ENCODE assay signal across 9 mouse cellular contexts in genomic region chr5:33688278-33689220, GRCm38 (mm10). TPM values are rescaled to one million over a fixed set of nuclear protein-coding genes. Genes with fewer than 3 reads are reported as not detected.
A peak's percentile ranks its signal among the peaks of the same experiment; 100 is the strongest.
DNase-seq lines count a peak whose midpoint lies in the region; ATAC-seq and TF ChIP-seq lines count a peak whose summit lies in the region.
"Had no signal": no experiment of that assay in that cellular context is flagged by ENCODE, and none has a peak within 500 bp of the region (broad histone marks: within the 10 kb centered on the region; RNA-seq: fewer than 3 reads in every experiment).

No protein-coding gene starts in this region.

- TF ChIP-seq POLR2A in ES-Bruce4 (IDR thresholded peaks at IDR 0.05; ENCODE audit: insufficient read depth, low read length) = no peak
- TF ChIP-seq POLR2A in brain, embryonic 14.5 days (IDR thresholded peaks at IDR 0.05; ENCODE audit: borderline replicate concordance, extremely low read depth, insufficient read depth, insufficient read length, poor library complexity, severe bottlenecking) = no peak

- H3K9me3 ChIP-seq in ES-Bruce4 (replicated peaks; ENCODE audit: control insufficient read depth, insufficient read depth, low read length, poor library complexity, severe bottlenecking) = no peaks in the 10 kb centered on the region
- no peaks in the 10 kb centered on the region for H3K9me3 ChIP-seq in heart, postnatal 0 days (replicated peaks; ENCODE audit: control insufficient read depth, low read length)

- H3K4me3 ChIP-seq in ES-Bruce4 (ENCODE audit: low read depth, low read length) = peak overlapping the region; percentile 25
- H3K4me3 ChIP-seq in heart, postnatal 0 days (ENCODE audit: low read depth, low read length) = no peak overlapping the region

- peak; percentile 54 for DNase-seq in brain, embryonic 14.5 days (ENCODE audit: low read depth)
- no peak for DNase-seq in heart, postnatal 0 days (ENCODE audit: low spot score)
- peak; percentile 68 for DNase-seq in lung, postnatal 36 days
- DNase-seq in right cerebral cortex, postnatal 36 days (ENCODE audit: low spot score in 2 of 2) = no peak
- DNase-seq: thymus, postnatal 25 days had no signal

- H3K27me3 ChIP-seq in ES-Bruce4 (ENCODE audit: control insufficient read depth, insufficient read depth, low read length, poor library complexity, severe bottlenecking) = no peaks in the 10 kb centered on the region
- H3K27me3 ChIP-seq in heart, postnatal 0 days (ENCODE audit: control insufficient read depth, insufficient read depth, low read length) = no peaks in the 10 kb centered on the region

- no peak overlapping the region for H3K4me2 ChIP-seq in heart, postnatal 0 days (ENCODE audit: low read depth, low read length)

- H3K4me1 ChIP-seq in ES-Bruce4 (ENCODE audit: control insufficient read depth, insufficient read depth, low read length) = peaks cover 2% of the 10 kb centered on the region
- peaks cover 11% of the 10 kb centered on the region; the same call in 1 of the 2 replicates for H3K4me1 ChIP-seq in heart, postnatal 0 days (ENCODE audit: control insufficient read depth, insufficient read depth)

- WGBS in heart, postnatal 0 days = 65% methylated on average over 14 of the region's 14 CpGs

- H3K36me3 ChIP-seq in ES-Bruce4 (ENCODE audit: control insufficient read depth, insufficient read depth, low read length, poor library complexity, severe bottlenecking) = no peaks in the 10 kb centered on the region
- no peaks in the 10 kb centered on the region for H3K36me3 ChIP-seq in heart, postnatal 0 days (replicated peaks; ENCODE audit: control insufficient read depth, insufficient read depth, low read length)

- ATAC-seq in heart, postnatal 0 days (ENCODE audit: insufficient read depth, low read depth) = no peak
- ATAC-seq in erythroblast, adult 5-6 weeks (replicated peaks; ENCODE audit: low FRiP score, poor library complexity, severe bottlenecking) = no peak
- no peak for ATAC-seq in frontal cortex, adult (ENCODE audit: low TSS enrichment)

- 0 out of 2 replicates have a peak overlapping the region, but pooled peaks have one; percentile 2 for H3K9ac ChIP-seq in ES-Bruce4 (ENCODE audit: low read depth, poor library complexity, severe bottlenecking)
- no peak overlapping the region for H3K9ac ChIP-seq in heart, postnatal 0 days (replicated peaks; ENCODE audit: low read depth, low read length)

- TF ChIP-seq EP300 in ES-Bruce4 (IDR thresholded peaks at IDR 0.05; ENCODE audit: insufficient read depth, low read depth, low read length) = no peak
- TF ChIP-seq EP300 in heart, postnatal 0 days (IDR thresholded peaks at IDR 0.05; ENCODE audit: low read depth) = no peak

- no peak overlapping the region for H3K27ac ChIP-seq in ES-Bruce4 (ENCODE audit: insufficient read depth, low read length)
- H3K27ac ChIP-seq in heart, postnatal 0 days (ENCODE audit: low read depth) = peak overlapping the region; percentile 67

- no peak for TF ChIP-seq CTCF in ES-Bruce4 (IDR thresholded peaks at IDR 0.05; ENCODE audit: low read depth, low read length)
- no peak for TF ChIP-seq CTCF in brain, embryonic 14.5 days (IDR thresholded peaks at IDR 0.05; ENCODE audit: borderline replicate concordance, extremely low read depth, insufficient read depth, insufficient read length)
- no peak for TF ChIP-seq CTCF in heart, postnatal 0 days (IDR thresholded peaks at IDR 0.05; ENCODE audit: low read depth)

RNA-seq across cellular contexts. Expression of gene Tmem129, which starts 30.3 kb away (rescaled TPM):
- polyA plus RNA-seq in ES-Bruce4 (2011; ENCODE audit: insufficient read depth, insufficient read length, low read depth, missing spikeins) = 7.3 and 9.5 TPM in 2 replicates
- 27.8 and 40.9 TPM in 2 replicates for polyA plus RNA-seq in brain, embryonic 14.5 days (2012; rRNA removed)
- 21.7 and 57.9 TPM in 2 replicates for total RNA-seq in heart, postnatal 0 days (2014; rRNA removed; ENCODE audit: low replicate concordance)
- polyA plus RNA-seq in heart, postnatal 0 days (2015; fragmentation: Nextera tagmentation; extraction: Ambion mirVana) = 23.8 and 27.0 TPM in 2 replicates
- total RNA-seq in erythroblast, adult 5-6 weeks (2015; ENCODE audit: low replicate concordance) = 10.0 and 12.3 TPM in 2 replicates
- total RNA-seq in erythroblast, adult 5-6 weeks (2017; ENCODE audit: low replicate concordance) = 10.1 and 14.2 TPM in 2 replicates

RNA-seq across cellular contexts. Expression of gene Tacc3, which starts 30.6 kb away (rescaled TPM):
- polyA plus RNA-seq in ES-Bruce4 (2011; ENCODE audit: insufficient read depth, insufficient read length, low read depth, missing spikeins) = 162 and 185 TPM in 2 replicates
- polyA plus RNA-seq in brain, embryonic 14.5 days (2012; rRNA removed) = 33.1 and 48.6 TPM in 2 replicates
- 42.1 and 51.1 TPM in 2 replicates for total RNA-seq in heart, postnatal 0 days (2014; rRNA removed; ENCODE audit: low replicate concordance)
- polyA plus RNA-seq in heart, postnatal 0 days (2015; fragmentation: Nextera tagmentation; extraction: Ambion mirVana) = 35.2 and 39.4 TPM in 2 replicates
- 58.2 and 84.0 TPM in 2 replicates for total RNA-seq in erythroblast, adult 5-6 weeks (2015; ENCODE audit: low replicate concordance)
- 72.4 and 139 TPM in 2 replicates for total RNA-seq in erythroblast, adult 5-6 weeks (2017; ENCODE audit: low replicate concordance)

RNA-seq across cellular contexts. Expression of gene Fgfr3, which starts 32.9 kb away (rescaled TPM):
- 2.9 and 4.0 TPM in 2 replicates for polyA plus RNA-seq in ES-Bruce4 (2011; ENCODE audit: insufficient read depth, insufficient read length, low read depth, missing spikeins)
- 86.0 and 123 TPM in 2 replicates for polyA plus RNA-seq in brain, embryonic 14.5 days (2012; rRNA removed)
- 12.5 and 19.8 TPM in 2 replicates for total RNA-seq in heart, postnatal 0 days (2014; rRNA removed; ENCODE audit: low replicate concordance)
- polyA plus RNA-seq in heart, postnatal 0 days (2015; fragmentation: Nextera tagmentation; extraction: Ambion mirVana) = 1.4 and 2.0 TPM in 2 replicates
- total RNA-seq in erythroblast, adult 5-6 weeks (2015; ENCODE audit: low replicate concordance) = not detected in 2 replicates
- total RNA-seq in erythroblast, adult 5-6 weeks (2017; ENCODE audit: low replicate concordance) = not detected in 2 replicates
- total RNA-seq: megakaryocyte, adult 5-6 weeks had no signal

RNA-seq across cellular contexts. Expression of gene Slbp, which starts 36.2 kb away (rescaled TPM):
- polyA plus RNA-seq in ES-Bruce4 (2011; ENCODE audit: insufficient read depth, insufficient read length, low read depth, missing spikeins) = 109 and 121 TPM in 2 replicates
- 66.6 and 72.1 TPM in 2 replicates for polyA plus RNA-seq in brain, embryonic 14.5 days (2012; rRNA removed)
- total RNA-seq in heart, postnatal 0 days (2014; rRNA removed; ENCODE audit: low replicate concordance) = 27.4 and 90.6 TPM in 2 replicates
- 65.4 and 65.8 TPM in 2 replicates for polyA plus RNA-seq in heart, postnatal 0 days (2015; fragmentation: Nextera tagmentation; extraction: Ambion mirVana)
- total RNA-seq in erythroblast, adult 5-6 weeks (2015; ENCODE audit: low replicate concordance) = 123 and 133 TPM in 2 replicates
- 192 and 271 TPM in 2 replicates for total RNA-seq in erythroblast, adult 5-6 weeks (2017; ENCODE audit: low replicate concordance)

RNA-seq across cellular contexts. Expression of gene Gm9903, which starts 58.8 kb away (rescaled TPM):
- 0.38 TPM in 1 of 2 replicates, not detected in the other for polyA plus RNA-seq in ES-Bruce4 (2011; ENCODE audit: insufficient read depth, insufficient read length, low read depth, missing spikeins)
- 0.98 and 1.00 TPM in 2 replicates for polyA plus RNA-seq in brain, embryonic 14.5 days (2012; rRNA removed)
- not detected in 2 replicates for total RNA-seq in heart, postnatal 0 days (2014; rRNA removed; ENCODE audit: low replicate concordance)
- 1.6 and 2.4 TPM in 2 replicates for polyA plus RNA-seq in heart, postnatal 0 days (2015; fragmentation: Nextera tagmentation; extraction: Ambion mirVana)
- not detected in 2 replicates for total RNA-seq in erythroblast, adult 5-6 weeks (2015; ENCODE audit: low replicate concordance)
- total RNA-seq in erythroblast, adult 5-6 weeks (2017; ENCODE audit: low replicate concordance) = not detected in 2 replicates

Comparison
In these comparisons a context has a peak if more than half of its experiments do, and no peak if none do; other contexts are left out.
1. DNase-seq: peak in brain, embryonic 14.5 days (single experiment) and lung, postnatal 36 days (single experiment); none in heart, postnatal 0 days (single experiment) and right cerebral cortex, postnatal 36 days (0 of 2).
2. RNA of gene Fgfr3, which starts 32.9 kb away (polyA plus RNA-seq): 86.0 to 123 TPM in brain, embryonic 14.5 days; 2.9 to 4.0 TPM in ES-Bruce4 and 1.4 to 2.0 TPM in heart, postnatal 0 days; every median in the first group is over 10 times any median in the second.